In genomic region chr6:116682317-116682716, GRCm38 (mm10) we compare ENCODE assay signal across 10 mouse cellular contexts. TPM values are rescaled to one million over a fixed set of nuclear protein-coding genes. Genes with fewer than 3 reads are reported as not detected.
DNase-seq lines count a peak whose midpoint lies in the region; ATAC-seq and TF ChIP-seq lines count a peak whose summit lies in the region.
"Had no signal": no experiment of that assay in that cellular context is flagged by ENCODE, and none has a peak within 500 bp of the region (broad histone marks: within the 10 kb centered on the region; RNA-seq: fewer than 3 reads in every experiment).

No protein-coding gene starts in this region.

- peak; percentile 58 for DNase-seq in layer of hippocampus, adult 11-12 months (ENCODE audit: low spot score)
- DNase-seq in layer of hippocampus, adult 8-10 months (ENCODE audit: low spot score in 2 of 2): no peak
- DNase-seq in heart, postnatal 4 days: peak; percentile 47
- no peak for DNase-seq in frontal cortex, adult 2 months (ENCODE audit: extremely low spot score in 1 of 2, low spot score in 1 of 2)
- no peak for DNase-seq in forebrain, embryonic 10.5 days (ENCODE audit: extremely low spot score, low spot score)
- DNase-seq in frontal cortex, postnatal 25 days (ENCODE audit: low spot score in 2 of 2): no peak

- peaks cover 15% of the 10 kb centered on the region for H3K4me1 ChIP-seq in bone marrow, adult 2 months (ENCODE audit: control insufficient read depth, insufficient read depth, low read length)
- H3K4me1 ChIP-seq in forebrain, embryonic 10.5 days: peaks cover 6% of the 10 kb centered on the region
- H3K4me1 ChIP-seq: neural tube, embryonic 15.5 days had no signal

- no peak overlapping the region for H3K4me3 ChIP-seq in bone marrow, adult 2 months (replicated peaks; ENCODE audit: control insufficient read depth, low read depth, low read length)
- no peak overlapping the region for H3K4me3 ChIP-seq in forebrain, embryonic 10.5 days
- H3K4me3 ChIP-seq: erythroblast, embryonic 14.5 days; neural tube, embryonic 15.5 days had no signal

- TF ChIP-seq POLR2A in bone marrow, adult 2 months (IDR thresholded peaks at IDR 0.05; ENCODE audit: borderline replicate concordance, control insufficient read depth, low read depth, low read length): no peak

- H3K27me3 ChIP-seq in forebrain, embryonic 10.5 days (ENCODE audit: poor library complexity, severe bottlenecking): no peaks in the 10 kb centered on the region
- H3K27me3 ChIP-seq: neural tube, embryonic 15.5 days had no signal

- H3K36me3 ChIP-seq in forebrain, embryonic 10.5 days (replicated peaks): no peaks in the 10 kb centered on the region
- H3K36me3 ChIP-seq: neural tube, embryonic 15.5 days had no signal

- TF ChIP-seq CTCF in bone marrow, adult 2 months (IDR thresholded peaks at IDR 0.05; ENCODE audit: control insufficient read depth, insufficient read depth, low read length): no peak

- WGBS in bone marrow, adult 2 months: 0% methylated on average over 6 of the region's 6 CpGs
- WGBS in forebrain, embryonic 10.5 days: 64% methylated on average over 6 of the region's 6 CpGs

- H3K27ac ChIP-seq in bone marrow, adult 2 months (ENCODE audit: control insufficient read depth, insufficient read depth, low read depth, low read length, poor library complexity): peak overlapping the region; percentile 71
- no peak overlapping the region for H3K27ac ChIP-seq in forebrain, embryonic 10.5 days
- H3K27ac ChIP-seq: neural tube, embryonic 15.5 days had no signal

- no peaks in the 10 kb centered on the region for H3K9me3 ChIP-seq in forebrain, embryonic 10.5 days
- H3K9me3 ChIP-seq: neural tube, embryonic 15.5 days had no signal

- peak; percentile 85 for ATAC-seq in monocyte, adult 5-6 weeks (replicated peaks; ENCODE audit: insufficient number of reproducible peaks, low FRiP score, low TSS enrichment, poor library complexity, severe bottlenecking)

RNA-seq across cellular contexts. Expression of gene Rassf4, which starts 8.6 kb away (rescaled TPM):
- total RNA-seq in layer of hippocampus, adult 8-10 months (2022): 1 to 10 TPM; 4.7 to 7.3 (median 5.0) TPM
- 8.8 and 18.3 TPM in 2 replicates for polyA plus RNA-seq in bone marrow, adult 2 months (2011; ENCODE audit: insufficient read depth, insufficient read length, low replicate concordance, missing spikeins)
- 1 to 10 TPM; 5.4 to 6.3 TPM for total RNA-seq in heart, postnatal 4 days (2021)
- 124 to 138 TPM (median 133 TPM) in 3 replicates for total RNA-seq in monocyte, adult 5-6 weeks (2017)
- polyA plus RNA-seq in frontal cortex, adult 2 months (2012; rRNA removed): 8.8 TPM in 2 replicates
- 12.1 and 15.2 TPM in 2 replicates for polyA plus RNA-seq in forebrain, embryonic 10.5 days (2016; fragmentation: Nextera tagmentation; extraction: Ambion mirVana)

RNA-seq across cellular contexts. Expression of gene Depp1, which starts 31.9 kb away (rescaled TPM):
- total RNA-seq in layer of hippocampus, adult 8-10 months (2022): 1 to 10 TPM in 3 of 4 experiments, under 1 TPM in 1; 0.94 to 2.9 (median 1.9) TPM
- polyA plus RNA-seq in bone marrow, adult 2 months (2011; ENCODE audit: insufficient read depth, insufficient read length, low replicate concordance, missing spikeins): 11.9 and 15.0 TPM in 2 replicates
- 10 to 100 TPM; 36.8 to 42.9 TPM for total RNA-seq in heart, postnatal 4 days (2021)
- 0.38 TPM in 1 of 3 replicates, not detected in the others for total RNA-seq in monocyte, adult 5-6 weeks (2017)
- polyA plus RNA-seq in frontal cortex, adult 2 months (2012; rRNA removed): 0.88 and 1.8 TPM in 2 replicates
- polyA plus RNA-seq in forebrain, embryonic 10.5 days (2016; fragmentation: Nextera tagmentation; extraction: Ambion mirVana): 5.4 and 6.7 TPM in 2 replicates

RNA-seq across cellular contexts. Expression of gene Tmem72, which starts 34.4 kb away (rescaled TPM):
- total RNA-seq in layer of hippocampus, adult 8-10 months (2022): under 1 TPM; 0.53 to 0.82 (median 0.66) TPM
- polyA plus RNA-seq in bone marrow, adult 2 months (2011; ENCODE audit: insufficient read depth, insufficient read length, low replicate concordance, missing spikeins): not detected in 2 replicates
- under 1 TPM; 0.17 to 0.29 TPM for total RNA-seq in heart, postnatal 4 days (2021)
- total RNA-seq in monocyte, adult 5-6 weeks (2017): 0.29 to 0.68 TPM (median 0.32 TPM) in 3 replicates
- polyA plus RNA-seq in frontal cortex, adult 2 months (2012; rRNA removed): 0.11 and 0.14 TPM in 2 replicates
- 0.05 TPM in 2 replicates for polyA plus RNA-seq in forebrain, embryonic 10.5 days (2016; fragmentation: Nextera tagmentation; extraction: Ambion mirVana)
- polyA plus RNA-seq: erythroblast, embryonic 14.5 days had no signal

RNA-seq across cellular contexts. Expression of gene Zfp422, which starts 53.5 kb away (rescaled TPM):
- total RNA-seq in layer of hippocampus, adult 8-10 months (2022): 10 to 100 TPM; 19.8 to 22.8 (median 20.4) TPM
- polyA plus RNA-seq in bone marrow, adult 2 months (2011; ENCODE audit: insufficient read depth, insufficient read length, low replicate concordance, missing spikeins): 7.1 and 12.1 TPM in 2 replicates
- total RNA-seq in heart, postnatal 4 days (2021): 10 to 100 TPM; 36.7 to 43.5 TPM
- total RNA-seq in monocyte, adult 5-6 weeks (2017): 10.3 to 14.1 TPM (median 11.5 TPM) in 3 replicates
- 30.5 and 34.9 TPM in 2 replicates for polyA plus RNA-seq in frontal cortex, adult 2 months (2012; rRNA removed)
- polyA plus RNA-seq in forebrain, embryonic 10.5 days (2016; fragmentation: Nextera tagmentation; extraction: Ambion mirVana): 299 and 311 TPM in 2 replicates

Comparison
In these comparisons a context has a peak if more than half of its experiments do, and no peak if none do; other contexts are left out.
1. DNase-seq: peak in layer of hippocampus, adult 11-12 months (single experiment) and heart, postnatal 4 days (single experiment); none in layer of hippocampus, adult 8-10 months (0 of 2), frontal cortex, adult 2 months (0 of 2), forebrain, embryonic 10.5 days (single experiment) and frontal cortex, postnatal 25 days (0 of 2).
2. RNA of gene Rassf4, which starts 8.6 kb away (total RNA-seq): 124 to 138 TPM in monocyte, adult 5-6 weeks; 5.4 to 6.3 TPM in heart, postnatal 4 days and 4.7 to 7.3 TPM in layer of hippocampus, adult 8-10 months; every median in the first group is over 10 times any median in the second.
3. RNA of gene Depp1, which starts 31.9 kb away (total RNA-seq): 36.8 to 42.9 TPM in heart, postnatal 4 days; 0.94 to 2.9 TPM in layer of hippocampus, adult 8-10 months and 0.38 TPM in monocyte, adult 5-6 weeks; every median in the first group is over 4 times any median in the second.